Mouse (Mus musculus) spleen, adult 2 months (tissue): ENCODE data around the gene Icmt. TPM values are rescaled to one million over a fixed set of nuclear protein-coding genes. Genes with fewer than 3 reads are reported as not detected.

ENCODE experiments used
- DNase-seq, 2 experiments: peaks; one replicate each; pipeline versions ENCODE4 v3.0.0 to v3.0.0-alpha.2; 2012 to 2021; ENCODE audit warnings: low spot score in 2 of 2, low read depth in 1 of 2
- H3K27ac ChIP-seq: fragments of 200-500 bp; 2 replicates; pipeline ENCODE4 v1.5.1; 2012; ENCODE audit warnings: low read length, inconsistent platforms; ENCODE audit not compliant: insufficient read depth
- H3K27me3 ChIP-seq: fragments of 200-500 bp; 2 replicates; pipeline ENCODE4 v1.6.1; 2012; ENCODE audit warnings: mild to moderate bottlenecking, moderate library complexity, low read length, inconsistent platforms; ENCODE audit not compliant: control insufficient read depth, insufficient read depth
- H3K36me3 ChIP-seq: fragments of 200-500 bp; 2 replicates; pipeline ENCODE4 v1.6.1; 2012; ENCODE audit warnings: mild to moderate bottlenecking, low read length, inconsistent platforms; ENCODE audit not compliant: control insufficient read depth, insufficient read depth
- H3K4me1 ChIP-seq: fragments of 200-500 bp; 2 replicates; pipeline ENCODE4 v1.6.1; 2011; ENCODE audit warnings: inconsistent platforms; ENCODE audit not compliant: control insufficient read depth, insufficient read depth, insufficient read length
- H3K4me3 ChIP-seq: fragments of 200-500 bp; 2 replicates; pipeline ENCODE4 v1.5.1; 2011; ENCODE audit warnings: mild to moderate bottlenecking, inconsistent platforms; ENCODE audit not compliant: insufficient read depth, insufficient read length; ENCODE audit errors: extremely low read depth
- CTCF ChIP-seq: fragments of 200-500 bp; IDR thresholded peaks from 2 replicates; pipeline ENCODE4 v1.5.1; 2011; ENCODE audit warnings: mild to moderate bottlenecking, inconsistent platforms; ENCODE audit not compliant: insufficient read depth, insufficient read length, insufficient replicate concordance; ENCODE audit errors: extremely low read depth
- POLR2A ChIP-seq: fragments of 200-500 bp; IDR thresholded peaks from 2 replicates; pipeline ENCODE4 v1.6.1; 2011; ENCODE audit warnings: low read depth, low read length, inconsistent platforms
- WGBS: fragments of 180-500 bp; shearing (Covaris S2); methylation state at CpG from one replicate; pipeline ENCODE4 v1.1.7; 2018; 5-methylcytosine and 5-hydroxymethylcytosine counted together
- polyA plus RNA-seq: library from polyadenylated mRNA; depleted of rRNA; stranded (reverse); fragments of >200 nt; gene quantifications from 2 replicates; pipeline ENCODE4 v1.2.3, GENCODE M21; 2012

The Icmt gene
- polyA plus RNA-seq, 1 experiment = 16.2 TPM

DNA sequence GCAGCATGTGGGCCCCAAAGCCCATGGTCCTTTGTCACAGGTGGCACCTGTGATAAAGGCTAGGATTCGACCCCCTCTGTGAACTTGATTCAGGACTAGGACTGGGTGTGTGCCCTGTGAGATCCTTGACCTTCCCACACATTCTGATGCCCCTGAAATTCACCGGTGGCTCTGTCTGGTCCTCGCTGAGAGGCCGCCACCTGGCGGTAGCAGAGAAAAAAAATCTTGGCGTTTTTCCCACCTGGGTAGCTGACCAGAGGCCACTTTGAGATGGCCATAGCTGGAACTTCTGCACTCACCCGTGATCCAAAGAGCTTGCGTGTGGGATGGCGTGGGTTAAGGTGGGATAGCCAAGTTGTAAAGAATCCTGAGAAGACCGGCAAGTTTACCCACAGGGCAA lies 11.5 kb upstream of the Icmt start:
- TF ChIP-seq CTCF (peak; percentile 79), POLR2A (no peak)
- no peak overlapping the region for H3K27ac ChIP-seq
- H3K36me3 ChIP-seq = no peaks in the 10 kb centered on the region
- WGBS = 5% methylated on average over 10 of the region's 10 CpGs
- peaks cover 15% of the 10 kb centered on the region for H3K4me1 ChIP-seq
- peak in 1 of 2 experiments; percentile 45 for DNase-seq
- H3K4me3 ChIP-seq = no peak overlapping the region
- peaks cover 22% of the 10 kb centered on the region for H3K27me3 ChIP-seq

DNA sequence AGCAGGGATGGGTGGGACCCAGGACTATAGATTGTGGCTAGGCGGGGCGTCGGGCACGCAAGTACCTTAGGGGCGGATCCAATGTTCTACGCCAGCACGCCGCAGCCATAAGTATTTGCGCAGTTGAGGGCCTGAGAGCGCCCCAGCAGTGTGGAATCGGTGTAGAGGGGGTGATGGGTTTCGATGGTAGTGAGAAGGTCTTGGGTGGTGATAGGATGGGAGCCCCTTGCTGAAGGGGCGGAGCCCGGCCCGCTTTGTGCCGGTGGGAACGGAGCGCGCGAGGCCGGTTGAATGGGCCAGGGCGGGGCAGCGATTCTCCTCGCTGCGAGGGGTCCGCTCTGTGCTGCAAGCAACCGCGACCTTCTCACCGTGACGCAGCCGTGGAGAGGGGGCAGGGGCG lies 10.8 kb upstream of the Icmt start:
- peaks cover 15% of the 10 kb centered on the region for H3K4me1 ChIP-seq
- no peak overlapping the region for H3K27ac ChIP-seq
- no peaks in the 10 kb centered on the region for H3K36me3 ChIP-seq
- TF ChIP-seq CTCF (no peak), POLR2A (no peak)
- H3K4me3 ChIP-seq = no peak overlapping the region
- no peak for DNase-seq
- H3K27me3 ChIP-seq = peaks cover 23% of the 10 kb centered on the region
- 12% methylated on average over 32 of the region's 32 CpGs for WGBS

DNA sequence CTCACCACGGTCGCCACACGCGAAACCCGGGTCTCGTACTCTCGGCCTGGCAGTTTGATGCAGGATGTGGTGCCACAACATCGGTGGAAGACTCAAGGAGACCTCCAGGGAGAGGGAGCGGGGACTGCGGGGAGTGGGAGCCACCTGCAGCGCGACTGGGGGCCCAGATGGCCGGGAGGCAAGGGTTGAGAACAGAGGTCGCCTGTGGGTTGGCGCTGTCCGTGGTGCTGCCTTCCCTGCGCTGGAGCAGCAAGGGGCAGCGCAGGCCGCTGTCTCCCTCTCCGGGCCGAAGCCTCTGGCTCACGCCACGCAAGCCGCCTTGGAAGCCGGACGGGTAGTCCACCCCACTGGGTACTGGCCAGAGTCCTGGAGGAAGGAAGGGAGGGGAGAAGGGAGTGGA lies 10.1 kb upstream of the Icmt start:
- Histone ChIP-seq H3K27me3 (peaks cover 24% of the 10 kb centered on the region), H3K4me3 (no peak overlapping the region), H3K36me3 (no peaks in the 10 kb centered on the region), H3K4me1 (peaks cover 15% of the 10 kb centered on the region), H3K27ac (no peak overlapping the region)
- TF ChIP-seq CTCF (no peak), POLR2A (no peak)
- DNase-seq = peak in 1 of 2 experiments; percentile 46
- WGBS = 8% methylated on average over 26 of the region's 26 CpGs

DNA sequence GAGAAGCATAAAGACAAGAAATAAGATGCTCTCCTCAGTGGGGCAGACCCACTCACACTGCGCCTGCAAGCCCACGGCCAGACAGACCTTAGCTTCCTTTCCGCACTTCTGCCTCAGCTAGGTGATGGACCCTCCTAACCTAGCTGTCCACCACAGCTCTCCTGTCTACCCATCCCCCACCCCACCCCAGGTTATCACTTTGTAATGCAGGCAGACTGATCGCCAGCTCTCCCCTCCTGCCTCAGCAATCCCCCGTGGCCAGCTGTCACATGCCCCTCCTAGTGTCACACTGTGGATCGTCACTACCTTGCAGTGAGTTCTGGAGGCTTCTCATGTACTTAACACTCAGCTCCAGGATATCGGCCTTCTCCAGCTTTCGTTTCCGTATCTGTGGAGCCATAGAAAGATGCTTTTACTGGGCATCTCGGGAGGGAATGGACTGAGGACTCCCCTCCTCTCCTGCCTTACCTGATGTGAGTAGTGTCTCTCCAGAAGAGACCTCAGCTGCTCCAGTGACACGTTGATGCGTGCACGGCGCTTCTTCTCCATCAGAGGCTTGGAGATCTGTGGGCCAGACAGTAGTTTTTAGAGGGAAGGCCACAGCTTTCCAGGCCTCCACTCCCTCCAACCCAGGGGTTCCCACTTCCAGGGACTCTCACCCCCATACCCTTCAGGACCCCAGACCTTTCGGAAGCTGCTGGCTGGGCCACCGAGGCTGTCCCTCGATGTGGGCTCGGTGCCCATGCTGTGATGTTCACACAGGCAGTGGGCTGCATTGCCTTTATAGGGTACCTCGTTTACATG lies 9.5 kb upstream of the Icmt start:
- no peak for DNase-seq
- no peak overlapping the region for H3K27ac ChIP-seq
- WGBS = 21% methylated on average over 19 of the region's 19 CpGs
- H3K4me3 ChIP-seq = no peak overlapping the region
- H3K27me3 ChIP-seq = peaks cover 28% of the 10 kb centered on the region
- H3K36me3 ChIP-seq = no peaks in the 10 kb centered on the region
- H3K4me1 ChIP-seq = peaks cover 15% of the 10 kb centered on the region
- TF ChIP-seq CTCF (no peak), POLR2A (no peak)

DNA sequence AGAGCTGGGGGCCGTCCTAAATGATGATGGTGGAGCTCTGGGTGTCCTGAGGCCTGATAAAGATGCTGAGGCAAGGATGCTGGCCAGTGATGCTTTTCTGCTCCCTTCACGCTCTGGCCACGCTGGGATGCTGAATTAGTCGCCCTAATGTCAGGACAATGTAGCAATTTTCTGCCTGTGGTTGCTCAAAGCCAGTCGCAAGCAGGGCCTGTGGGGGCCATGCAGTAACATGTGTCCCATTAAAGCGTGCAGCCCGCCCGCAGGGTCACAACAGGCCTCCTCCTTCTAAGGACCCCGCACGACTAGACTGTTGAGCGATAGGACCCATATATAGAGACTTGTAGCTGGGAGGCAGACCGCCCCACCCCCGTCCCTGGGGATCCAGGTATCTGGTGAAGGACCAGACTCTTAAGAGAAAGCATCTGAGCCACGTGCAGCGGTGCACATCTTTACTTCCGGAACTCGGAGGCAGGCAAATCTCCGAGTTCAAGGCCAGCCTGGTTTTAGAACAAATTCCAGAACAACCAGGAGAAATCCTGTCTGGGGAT lies 8.6 kb upstream of the Icmt start:
- H3K27me3 ChIP-seq = peaks cover 21% of the 10 kb centered on the region
- H3K4me1 ChIP-seq = peaks cover 6% of the 10 kb centered on the region
- H3K4me3 ChIP-seq = no peak overlapping the region
- no peak overlapping the region for H3K27ac ChIP-seq
- DNase-seq = no peak
- 61% methylated on average over 18 of the region's 18 CpGs for WGBS
- TF ChIP-seq CTCF = no peak
- TF ChIP-seq POLR2A = no peak
- H3K36me3 ChIP-seq = no peaks in the 10 kb centered on the region

DNA sequence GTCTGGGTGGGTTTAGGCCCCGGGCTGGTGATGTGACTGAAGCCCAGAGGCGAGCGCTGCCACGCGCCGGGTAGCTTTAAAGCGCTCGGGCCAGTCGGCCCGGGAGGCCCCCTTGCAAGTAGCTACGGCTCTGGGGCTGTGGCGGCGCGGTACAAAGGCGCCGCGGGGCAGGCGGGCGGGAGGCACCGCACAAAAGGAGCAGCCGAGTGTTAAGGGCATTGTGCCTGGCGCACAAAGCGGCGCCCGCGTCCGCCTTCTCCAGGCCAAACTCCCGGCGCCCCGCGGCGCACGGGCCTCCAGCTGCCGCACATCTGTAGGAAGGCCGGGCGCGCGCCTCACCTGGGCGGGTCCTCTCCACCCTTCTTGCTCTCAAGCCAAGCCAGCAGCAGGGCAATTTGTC lies 6.6 kb upstream of the Icmt start:
- no peak for DNase-seq
- no peak overlapping the region for H3K4me3 ChIP-seq
- no peak overlapping the region for H3K27ac ChIP-seq
- no peak for TF ChIP-seq CTCF
- no peak for TF ChIP-seq POLR2A
- peaks cover 6% of the 10 kb centered on the region for H3K4me1 ChIP-seq
- WGBS = 3% methylated on average over 39 of the region's 39 CpGs
- no peaks in the 10 kb centered on the region for H3K36me3 ChIP-seq
- H3K27me3 ChIP-seq = peaks cover 21% of the 10 kb centered on the region

DNA sequence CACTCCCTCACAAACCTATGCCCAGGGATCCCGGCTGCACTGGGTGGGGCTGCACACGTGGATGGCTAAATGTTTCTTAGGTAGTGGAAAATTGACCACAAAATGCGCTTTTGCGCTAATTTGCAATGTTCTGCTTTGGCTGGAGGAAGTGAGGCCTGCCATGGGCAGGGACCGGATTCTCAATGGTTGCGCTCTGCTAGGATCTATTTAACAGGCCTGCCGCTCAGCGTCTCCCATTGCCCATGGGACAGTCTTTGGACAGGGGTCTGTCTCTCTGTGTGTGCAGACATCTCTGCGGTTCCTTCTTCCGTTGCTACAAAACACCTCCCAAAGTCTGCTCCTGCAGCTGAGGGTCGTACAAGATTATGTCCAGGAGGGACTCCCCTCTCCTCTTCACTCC lies 6.0 kb upstream of the Icmt start:
- H3K4me1 ChIP-seq = peaks cover 6% of the 10 kb centered on the region
- H3K27ac ChIP-seq = no peak overlapping the region
- no peak for DNase-seq
- no peaks in the 10 kb centered on the region for H3K36me3 ChIP-seq
- H3K27me3 ChIP-seq = peaks cover 21% of the 10 kb centered on the region
- no peak overlapping the region for H3K4me3 ChIP-seq
- no peak for TF ChIP-seq POLR2A
- no peak for TF ChIP-seq CTCF
- WGBS = 15% methylated on average over 11 of the region's 11 CpGs
